Mouse (Mus musculus): ENCODE results near the gene Nlrp4f. TPM values are rescaled to one million over a fixed set of nuclear protein-coding genes. Genes with fewer than 3 reads are reported as not detected.

The Nlrp4f gene
- total RNA-seq, 1 experiment from 2014 or later = not detected

Other genes starting within 250 kb of the Nlrp4f start
- gene Spata31d1c, start 172.9 kb downstream of the Nlrp4f start, total RNA-seq (2017) = not detected in 2 replicates
- not detected in 2 replicates for gene Prss47, start 153.2 kb downstream of the Nlrp4f start, total RNA-seq (2017)
- gene Mfsd14b, start 93.0 kb downstream of the Nlrp4f start, total RNA-seq (2017) = 69.4 and 77.5 TPM in 2 replicates
- not detected in 2 replicates for gene Olfr465-ps1, start 67.9 kb downstream of the Nlrp4f start, total RNA-seq (2017)
- gene Olfr466, start 55.7 kb downstream of the Nlrp4f start, total RNA-seq (2017) = not detected in 2 replicates
- not detected in 2 replicates for gene Gm10775, start 53.6 kb upstream of the Nlrp4f start, total RNA-seq (2017)
- gene Zfp369, start 72.8 kb upstream of the Nlrp4f start, total RNA-seq (2017) = 66.9 and 73.8 TPM in 2 replicates

Data from hematopoietic stem cell, adult 5-6 weeks (primary cell).